Mouse (Mus musculus) 416B (cell line): ENCODE measurements around the gene Mrps14.

Source experiments
- DNase-seq: peaks from one replicate; pipeline ENCODE4 v3.0.0; 2011; ENCODE audit warnings: low read depth

The Mrps14 gene

GRCm38 (mm10) chr1:160227850-160228249 lies 32.8 kb downstream of the Mrps14 start:
- no peak for DNase-seq

- DNase-seq = peak; percentile 59
These were observed 36.0 kb downstream of the Mrps14 start for GRCm38 (mm10) chr1:160231013-160231412.

- DNase-seq = no peak
These were observed 37.1 kb downstream of the Mrps14 start for GRCm38 (mm10) chr1:160232113-160232512.

- peak; percentile 27 for DNase-seq
These were observed 38.9 kb downstream of the Mrps14 start for GRCm38 (mm10) chr1:160233921-160234320.

- DNase-seq = no peak
These were observed 43.0 kb downstream of the Mrps14 start for GRCm38 (mm10) chr1:160237981-160238380.

- no peak for DNase-seq
These were observed 43.9 kb downstream of the Mrps14 start for GRCm38 (mm10) chr1:160238852-160239443.

- no peak for DNase-seq
These were observed 45.1 kb downstream of the Mrps14 start for GRCm38 (mm10) chr1:160240091-160240490.

- DNase-seq = no peak
These were observed 49.7 kb downstream of the Mrps14 start for GRCm38 (mm10) chr1:160244689-160245088.

GRCm38 (mm10) chr1:160245954-160246353 lies 50.9 kb downstream of the Mrps14 start:
- peak; percentile 53 for DNase-seq

- DNase-seq = peak; percentile 43
These were observed 51.8 kb downstream of the Mrps14 start for GRCm38 (mm10) chr1:160246844-160247243.

GRCm38 (mm10) chr1:160247473-160247872 lies 52.5 kb downstream of the Mrps14 start:
- no peak for DNase-seq

GRCm38 (mm10) chr1:160249786-160250185 lies 54.8 kb downstream of the Mrps14 start:
- no peak for DNase-seq

GRCm38 (mm10) chr1:160250782-160251181 lies 55.8 kb downstream of the Mrps14 start:
- no peak for DNase-seq

- no peak for DNase-seq
These were observed 56.5 kb downstream of the Mrps14 start for GRCm38 (mm10) chr1:160251388-160252007.
